Mouse (Mus musculus): Measurements from ENCODE around the gene Egfr.
A peak's percentile ranks its signal among the peaks of the same experiment; 100 is the strongest.

The Egfr gene

GRCm38 (mm10) chr11:16781604-16782003, 29.6 kb downstream of the Egfr start:
- no peak for DNase-seq

- DNase-seq, result no peak
These were observed 32.1 kb downstream of the Egfr start for GRCm38 (mm10) chr11:16783926-16784659.

- DNase-seq, result peak; percentile 24
These were observed 40.9 kb downstream of the Egfr start for GRCm38 (mm10) chr11:16792638-16793585.

GRCm38 (mm10) chr11:16795012-16795411, 43.0 kb downstream of the Egfr start:
- no peak for DNase-seq

- no peak for DNase-seq
These were observed 43.5 kb downstream of the Egfr start for GRCm38 (mm10) chr11:16795513-16795912.

- no peak for DNase-seq
These were observed 45.5 kb downstream of the Egfr start for GRCm38 (mm10) chr11:16797456-16797855.

GRCm38 (mm10) chr11:16798136-16798535, 46.1 kb downstream of the Egfr start:
- no peak for DNase-seq

GRCm38 (mm10) chr11:16800507-16800906, 48.5 kb downstream of the Egfr start:
- DNase-seq, result peak; percentile 81

- DNase-seq, result no peak
These were observed 50.7 kb downstream of the Egfr start for GRCm38 (mm10) chr11:16802668-16803067.

GRCm38 (mm10) chr11:16804016-16804415, 52.0 kb downstream of the Egfr start:
- peak; percentile 59 for DNase-seq

- DNase-seq, result no peak
These were observed 53.9 kb downstream of the Egfr start for GRCm38 (mm10) chr11:16805886-16806285.

GRCm38 (mm10) chr11:16809161-16809967, 57.4 kb downstream of the Egfr start:
- peak; percentile 17 for DNase-seq

- peak; percentile 19 for DNase-seq
These were observed 58.1 kb downstream of the Egfr start for GRCm38 (mm10) chr11:16810086-16810485.

GRCm38 (mm10) chr11:16813298-16813697, 61.3 kb downstream of the Egfr start:
- DNase-seq, result no peak

GRCm38 (mm10) chr11:16816414-16816813, 64.4 kb downstream of the Egfr start:
- no peak for DNase-seq

- no peak for DNase-seq
These were observed 65.5 kb downstream of the Egfr start for GRCm38 (mm10) chr11:16817336-16818034.

GRCm38 (mm10) chr11:16819424-16819823, 67.4 kb downstream of the Egfr start:
- DNase-seq, result no peak

- DNase-seq, result no peak
These were observed 68.1 kb downstream of the Egfr start for GRCm38 (mm10) chr11:16820138-16820537.

GRCm38 (mm10) chr11:16821668-16822254, 69.8 kb downstream of the Egfr start:
- DNase-seq, result peak; percentile 28

- no peak for DNase-seq
These were observed 72.0 kb downstream of the Egfr start for GRCm38 (mm10) chr11:16823830-16824545.

GRCm38 (mm10) chr11:16829468-16829867, 77.5 kb downstream of the Egfr start:
- DNase-seq, result no peak
